Mouse (Mus musculus) MEL (cell line): ENCODE data around the gene Mlip. TPM values are rescaled to one million over a fixed set of nuclear protein-coding genes. Genes with fewer than 3 reads are reported as not detected.

Source experiments
- DNase-seq: peaks from one replicate; pipeline ENCODE4 v3.0.0; 2011; ENCODE audit warnings: low read depth, low spot score
- H3K27ac ChIP-seq: 2 replicates; pipeline ENCODE4 v1.5.1; 2012; ENCODE audit warnings: low read depth, mild to moderate bottlenecking, control low read depth, low read length, moderate library complexity; ENCODE audit not compliant: control insufficient read depth
- H3K27me3 ChIP-seq, 2 experiments: fragments of 150-350 bp in 1 of 2; sonication (generic) in 1 of 2; 2 replicates each; pipeline ENCODE4 v1.6.1; 2012; ENCODE audit warnings: low read length in 2 of 2, mild to moderate bottlenecking in 2 of 2, improper control_type of control experiment in 1 of 2, moderate library complexity in 1 of 2; ENCODE audit not compliant: insufficient read depth in 2 of 2, control insufficient read depth in 1 of 2
- H3K36me3 ChIP-seq, 2 experiments: 2 replicates each; pipeline ENCODE4 v1.6.1; 2012 to 2014; ENCODE audit warnings: low read length in 2 of 2, improper control_type of control experiment in 1 of 2, inconsistent platforms in 1 of 2, mild to moderate bottlenecking in 1 of 2; ENCODE audit not compliant: insufficient read depth in 2 of 2, control insufficient read depth in 1 of 2
- H3K4me1 ChIP-seq, 2 experiments: fragments of 150-350 bp in 1 of 2; sonication (generic) in 1 of 2; 2 replicates each; pipeline ENCODE4 v1.6.1; 2012; ENCODE audit warnings: low read length in 2 of 2, improper control_type of control experiment in 1 of 2, mild to moderate bottlenecking in 1 of 2; ENCODE audit not compliant: insufficient read depth in 2 of 2, control insufficient read depth in 1 of 2
- H3K4me3 ChIP-seq, 2 experiments: fragments of 150-350 bp in 1 of 2; sonication (generic) in 1 of 2; 2 replicates each; pipeline ENCODE4 v1.5.1; 2012; ENCODE audit warnings: low read depth in 2 of 2, low read length in 2 of 2, mild to moderate bottlenecking in 2 of 2, moderate library complexity in 2 of 2, control low read depth in 1 of 2, improper control_type of control experiment in 1 of 2; ENCODE audit not compliant: control insufficient read depth in 1 of 2, insufficient read depth in 1 of 2
- H3K79me2 ChIP-seq: 2 replicates; pipeline ENCODE4 v1.6.1; 2012; ENCODE audit warnings: mild to moderate bottlenecking, low read length, moderate library complexity; ENCODE audit not compliant: control insufficient read depth, poor library complexity, insufficient read depth
- H3K9ac ChIP-seq: 2 replicates; pipeline ENCODE4 v1.6.1; 2012; ENCODE audit warnings: low read depth, mild to moderate bottlenecking, control low read depth, low read length, moderate library complexity; ENCODE audit not compliant: control insufficient read depth, poor library complexity, severe bottlenecking
- H3K9me3 ChIP-seq: fragments of 150-350 bp; sonication (generic); replicated peaks from 2 replicates; pipeline ENCODE4 v1.6.1; 2012; ENCODE audit warnings: mild to moderate bottlenecking, low read length, improper control_type of control experiment, moderate library complexity; ENCODE audit not compliant: insufficient read depth
- CHD1 ChIP-seq: IDR thresholded peaks from 2 replicates; pipeline ENCODE4 v1.6.1; 2012; ENCODE audit warnings: low read depth, mild to moderate bottlenecking, inconsistent platforms, low read length, improper control_type of control experiment
- ETS1 ChIP-seq: IDR thresholded peaks from 2 replicates; pipeline ENCODE4 v1.6.1; 2012; ENCODE audit warnings: low read depth, mild to moderate bottlenecking, inconsistent platforms, low read length, improper control_type of control experiment, moderate library complexity
- GATA1 ChIP-seq: IDR thresholded peaks from 2 replicates; pipeline ENCODE4 v1.6.1; 2011; ENCODE audit warnings: low read depth, low read length, improper control_type of control experiment
- MXI1 ChIP-seq: IDR thresholded peaks from 2 replicates; pipeline ENCODE4 v1.6.1; 2011; ENCODE audit warnings: mild to moderate bottlenecking, low read depth, low read length, improper control_type of control experiment
- MYB ChIP-seq: IDR thresholded peaks from 2 replicates; pipeline ENCODE4 v1.6.1; 2011; ENCODE audit warnings: mild to moderate bottlenecking, low read depth, low read length, improper control_type of control experiment
- NRF1 ChIP-seq: IDR thresholded peaks from 2 replicates; pipeline ENCODE4 v1.6.1; 2014; ENCODE audit warnings: low read depth, mild to moderate bottlenecking, inconsistent platforms, low read length, improper control_type of control experiment, moderate library complexity; ENCODE audit not compliant: poor library complexity, insufficient read depth, severe bottlenecking
- POLR2A ChIP-seq, 2 experiments: IDR thresholded peaks; 2 replicates each; pipeline ENCODE4 v1.6.1; 2011 to 2012; ENCODE audit warnings: low read length in 2 of 2, mild to moderate bottlenecking in 2 of 2, control low read depth in 1 of 2, improper control_type of control experiment in 1 of 2, low read depth in 1 of 2, moderate library complexity in 1 of 2; ENCODE audit not compliant: control insufficient read depth in 1 of 2, insufficient read depth in 1 of 2, poor library complexity in 1 of 2
- POLR2AphosphoS2 ChIP-seq: IDR thresholded peaks from 2 replicates; pipeline ENCODE4 v1.6.1; 2011; ENCODE audit warnings: low read length, improper control_type of control experiment
- POLR2AphosphoS5 ChIP-seq: IDR thresholded peaks from 2 replicates; pipeline ENCODE4 v1.6.1; 2012; ENCODE audit warnings: low read depth, borderline replicate concordance, mild to moderate bottlenecking, inconsistent platforms, low read length, moderate library complexity, mixed read lengths
- RCOR1 ChIP-seq: IDR thresholded peaks from 2 replicates; pipeline ENCODE4 v1.6.1; 2012; ENCODE audit warnings: low read depth, mild to moderate bottlenecking, inconsistent platforms, low read length, improper control_type of control experiment
- TAL1 ChIP-seq: IDR thresholded peaks from 2 replicates; pipeline ENCODE4 v1.6.1; 2012; ENCODE audit warnings: mild to moderate bottlenecking, inconsistent platforms, low read length, moderate library complexity, mixed read lengths
- TCF12 ChIP-seq: IDR thresholded peaks from 2 replicates; pipeline ENCODE4 v1.6.1; 2014; ENCODE audit warnings: low read depth, mild to moderate bottlenecking, inconsistent platforms, low read length, improper control_type of control experiment, moderate library complexity
- UBTF ChIP-seq: IDR thresholded peaks from 2 replicates; pipeline ENCODE4 v1.6.1; 2012; ENCODE audit warnings: low read depth, mild to moderate bottlenecking, inconsistent platforms, low read length, improper control_type of control experiment, moderate library complexity, borderline replicate concordance; ENCODE audit not compliant: insufficient read depth
- USF1 ChIP-seq: IDR thresholded peaks from 2 replicates; pipeline ENCODE4 v1.6.1; 2014; ENCODE audit warnings: low read depth, mild to moderate bottlenecking, inconsistent platforms, low read length, improper control_type of control experiment, moderate library complexity
- USF2 ChIP-seq, 2 experiments: IDR thresholded peaks; 2 replicates each; pipeline ENCODE4 v1.6.1; 2011 to 2012; ENCODE audit warnings: improper control_type of control experiment in 2 of 2, low read length in 2 of 2, borderline replicate concordance in 1 of 2, inconsistent platforms in 1 of 2, low read depth in 1 of 2, mild to moderate bottlenecking in 1 of 2; ENCODE audit not compliant: insufficient read depth in 1 of 2
- ZNF384 ChIP-seq: IDR thresholded peaks from 2 replicates; pipeline ENCODE4 v1.6.1; 2012; ENCODE audit warnings: low read depth, mild to moderate bottlenecking, inconsistent platforms, low read length, improper control_type of control experiment
- polyA plus RNA-seq, 2 experiments: library from polyadenylated mRNA; stranded (reverse) in 1 of 2; unstranded in 1 of 2; fragments of >175 nt in 1 of 2; fragments of >200 nt in 1 of 2; gene quantifications; 2 replicates each; pipeline versions ENCODE4 v1.2.1 to v1.2.4; 2012; ENCODE audit warnings: low replicate concordance in 2 of 2, low read depth in 1 of 2; ENCODE audit not compliant: insufficient read length in 2 of 2, insufficient read depth in 1 of 2, missing spikeins in 1 of 2
- total RNA-seq: library from RNA; depleted of rRNA; stranded (reverse); fragments of 300-350 nt; gene quantifications from 2 replicates; pipeline ENCODE4 v1.2.3, GENCODE M21; 2012

Mlip gene
- total and polyA plus RNA-seq, 3 experiments: 0.04 TPM; not detected in 2

GRCm38 (mm10) chr9:77252761-77253160, 100.0 kb downstream of the Mlip start:
- Histone ChIP-seq H3K36me3 (no peaks in the 10 kb centered on the region), H3K4me3 (no peak overlapping the region), H3K79me2 (no peaks in the 10 kb centered on the region), H3K27ac (no peak overlapping the region), H3K27me3 (no peaks in the 10 kb centered on the region), H3K4me1 (no peaks in the 10 kb centered on the region), H3K9ac (no peak overlapping the region), H3K9me3 (no peaks in the 10 kb centered on the region)
- no peak for DNase-seq
- no peak for TF ChIP-seq MYB
- TF ChIP-seq MXI1: no peak
- no peak for TF ChIP-seq ETS1
- no peak for TF ChIP-seq POLR2A (IDR thresholded peaks at IDR 0.05; ENCODE audit: control insufficient read depth in 1 of 2, insufficient read depth in 1 of 2, low read depth in 1 of 2, low read length in 2 of 2, poor library complexity in 1 of 2)
- no peak for TF ChIP-seq POLR2AphosphoS2

GRCm38 (mm10) chr9:77252134-77252533, 100.6 kb downstream of the Mlip start:
- DNase-seq: no peak
- H3K9ac ChIP-seq: no peak overlapping the region
- no peak overlapping the region for H3K27ac ChIP-seq
- H3K27me3 ChIP-seq: no peaks in the 10 kb centered on the region
- no peaks in the 10 kb centered on the region for H3K36me3 ChIP-seq
- H3K4me1 ChIP-seq: no peaks in the 10 kb centered on the region
- H3K79me2 ChIP-seq: no peaks in the 10 kb centered on the region
- H3K9me3 ChIP-seq: no peaks in the 10 kb centered on the region
- H3K4me3 ChIP-seq: no peak overlapping the region
- no peak for TF ChIP-seq USF1
- no peak for TF ChIP-seq CHD1
- no peak for TF ChIP-seq USF2 (IDR thresholded peaks at IDR 0.05; ENCODE audit: borderline replicate concordance in 1 of 2, insufficient read depth in 1 of 2, low read depth in 1 of 2, low read length in 2 of 2)
- TF ChIP-seq TCF12: no peak
- TF ChIP-seq GATA1: no peak
- TF ChIP-seq RCOR1: no peak
- no peak for TF ChIP-seq UBTF
- TF ChIP-seq ZNF384: no peak
- TF ChIP-seq POLR2AphosphoS5: no peak
- TF ChIP-seq MYB: no peak
- no peak for TF ChIP-seq ETS1
- TF ChIP-seq TAL1: no peak
- TF ChIP-seq NRF1: no peak
